Mouse (Mus musculus): ENCODE results near the gene Nfe2l1.

DNA sequence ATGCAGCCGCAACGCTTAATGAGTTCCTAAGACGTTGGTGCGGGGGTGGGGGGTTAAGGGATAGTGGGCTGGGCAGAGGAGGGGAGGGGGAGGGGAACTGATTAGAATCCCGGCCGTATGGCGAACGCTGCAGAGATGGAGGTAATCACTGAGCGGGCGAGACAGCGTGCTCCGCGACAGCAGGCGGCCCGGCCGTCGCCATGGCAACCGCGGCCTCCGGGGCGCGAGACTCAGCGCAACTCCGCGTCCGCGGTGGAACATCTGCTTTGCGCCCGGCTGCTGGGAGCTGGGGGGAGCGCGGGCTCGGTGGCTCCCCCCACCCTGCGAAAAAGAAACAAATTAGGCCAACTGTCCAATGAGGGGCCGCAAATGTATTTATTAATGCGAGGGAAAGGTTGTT is 46.0 kb upstream of the Nfe2l1 start:
- TF ChIP-seq CTCF (IDR thresholded peaks at IDR 0.05; ENCODE audit: control insufficient read depth, insufficient read depth, insufficient read length) (no peak), MYOG (IDR thresholded peaks at IDR 0.05; ENCODE audit: control insufficient read depth, extremely low read depth, insufficient read length) (no peak), MAX (IDR thresholded peaks at IDR 0.05) (no peak), USF1 (IDR thresholded peaks at IDR 0.05; ENCODE audit: low read depth) (no peak)
